Mouse (Mus musculus) yolk sac, embryonic 10.5 days (tissue): ENCODE measurements around the gene St3gal4.

ENCODE experiments used
- DNase-seq: peaks from one replicate; pipeline ENCODE4 v3.0.0-alpha.2; 2017; ENCODE audit warnings: low spot score

Gene St3gal4

GRCm38 (mm10) chr9:35128995-35129418 lies 9.9 kb upstream of the St3gal4 start:
- peak; percentile 77 for DNase-seq

- no peak for DNase-seq
Measured at GRCm38 (mm10) chr9:35128564-35128963, 9.5 kb upstream of the St3gal4 start.

- no peak for DNase-seq
Measured at GRCm38 (mm10) chr9:35127561-35127960, 8.5 kb upstream of the St3gal4 start.

GRCm38 (mm10) chr9:35127147-35127546 lies 8.1 kb upstream of the St3gal4 start:
- DNase-seq, result no peak

GRCm38 (mm10) chr9:35124678-35124955 lies 5.5 kb upstream of the St3gal4 start:
- DNase-seq, result no peak

- no peak for DNase-seq
Measured at GRCm38 (mm10) chr9:35123804-35124677, 5.0 kb upstream of the St3gal4 start.

GRCm38 (mm10) chr9:35123456-35123803 lies 4.4 kb upstream of the St3gal4 start:
- DNase-seq, result no peak

- no peak for DNase-seq
Measured at GRCm38 (mm10) chr9:35122551-35123266, 3.6 kb upstream of the St3gal4 start.

- DNase-seq, result no peak
Measured at GRCm38 (mm10) chr9:35118563-35118962, 505 bp downstream of the St3gal4 start.

- peak; percentile 36 for DNase-seq
Measured at GRCm38 (mm10) chr9:35117384-35118295, 1.4 kb downstream of the St3gal4 start.

- peak; percentile 91 for DNase-seq
Measured at GRCm38 (mm10) chr9:35116391-35117381, 2.4 kb downstream of the St3gal4 start.

GRCm38 (mm10) chr9:35115804-35116203 lies 3.3 kb downstream of the St3gal4 start:
- no peak for DNase-seq

- DNase-seq, result no peak
Measured at GRCm38 (mm10) chr9:35115299-35115698, 3.8 kb downstream of the St3gal4 start.

- no peak for DNase-seq
Measured at GRCm38 (mm10) chr9:35114234-35114633, 4.8 kb downstream of the St3gal4 start.

- DNase-seq, result no peak
Measured at GRCm38 (mm10) chr9:35111941-35112595, 7.0 kb downstream of the St3gal4 start.

GRCm38 (mm10) chr9:35111446-35111845 lies 7.6 kb downstream of the St3gal4 start:
- no peak for DNase-seq

- DNase-seq, result no peak
Measured at GRCm38 (mm10) chr9:35110567-35110966, 8.5 kb downstream of the St3gal4 start.

- DNase-seq, result no peak
Measured at GRCm38 (mm10) chr9:35110051-35110450, 9.0 kb downstream of the St3gal4 start.

- DNase-seq, result no peak
Measured at GRCm38 (mm10) chr9:35108916-35109315, 10.2 kb downstream of the St3gal4 start.

- no peak for DNase-seq
Measured at GRCm38 (mm10) chr9:35108066-35108465, 11.0 kb downstream of the St3gal4 start.

- DNase-seq, result no peak
Measured at GRCm38 (mm10) chr9:35107396-35107795, 11.7 kb downstream of the St3gal4 start.
